Comparison of ENCODE assay signal across 10 mouse cellular contexts in genomic region chr11:93571917-93572641, GRCm38 (mm10).
"Had no signal": no experiment of that assay in that cellular context is flagged by ENCODE, and none has a peak within 500 bp of the region (broad histone marks: within the 10 kb centered on the region; RNA-seq: fewer than 3 reads in every experiment).

No protein-coding gene starts in this region.

- H3K4me2 ChIP-seq: kidney, embryonic 15.5 days; limb, embryonic 13.5 days; midbrain, embryonic 12.5 days had no signal

- H3K9me3 ChIP-seq: kidney, embryonic 15.5 days; limb, embryonic 13.5 days; midbrain, embryonic 12.5 days had no signal

- H3K27ac ChIP-seq: kidney, embryonic 15.5 days; limb, embryonic 13.5 days; liver, embryonic 14.5 days; midbrain, embryonic 12.5 days; stomach, postnatal 0 days had no signal

- H3K27me3 ChIP-seq: kidney, embryonic 15.5 days; limb, embryonic 13.5 days; midbrain, embryonic 12.5 days had no signal

- H3K36me3 ChIP-seq: kidney, embryonic 15.5 days; limb, embryonic 13.5 days; midbrain, embryonic 12.5 days had no signal

- ATAC-seq: midbrain, embryonic 16.5 days had no signal

- DNase-seq: kidney, postnatal 36 days; left cerebral cortex, postnatal 4 days; lung, adult 18-20 months; thymus, postnatal 14 days had no signal

- H3K9ac ChIP-seq: kidney, embryonic 15.5 days; limb, embryonic 13.5 days; liver, embryonic 14.5 days; midbrain, embryonic 12.5 days had no signal

- H3K4me1 ChIP-seq: kidney, embryonic 15.5 days; limb, embryonic 13.5 days; midbrain, embryonic 12.5 days had no signal

- H3K4me3 ChIP-seq: kidney, embryonic 15.5 days; limb, embryonic 13.5 days; midbrain, embryonic 12.5 days had no signal
